Mouse (Mus musculus): Measurements from ENCODE around the gene Gm21788.
"Not testable (repeated sequence)": the region's sequence is repeated elsewhere in the genome, so short reads cannot be mapped to it uniquely, and the experiment has no call there.

Gene Gm21788

GRCm38 (mm10) chrY:7404710-7405109 is at the start of gene Gm21788:
TSS of gene Gm21788 (plus strand) at chrY:7405010.
- DNase-seq (ENCODE audit: low read depth), result not testable (repeated sequence)
